Comparison of ENCODE assay signal across 11 mouse cellular contexts in genomic region chr7:135212505-135212904, GRCm38 (mm10). TPM values are rescaled to one million over a fixed set of nuclear protein-coding genes. Genes with fewer than 3 reads are reported as not detected.
DNase-seq lines count a peak whose midpoint lies in the region; ATAC-seq lines count a peak whose summit lies in the region.
"Had no signal": no experiment of that assay in that cellular context is flagged by ENCODE, and none has a peak within 500 bp of the region (broad histone marks: within the 10 kb centered on the region; RNA-seq: fewer than 3 reads in every experiment).

No protein-coding gene starts in this region.

- WGBS in forebrain, embryonic 16.5 days: 63% methylated on average over 2 of the region's 2 CpGs
- 76% methylated on average over 2 of the region's 2 CpGs for WGBS in forebrain, embryonic 14.5 days

- no peak overlapping the region for H3K4me3 ChIP-seq in forebrain, embryonic 16.5 days (replicated peaks; ENCODE audit: low read length)
- no peak overlapping the region for H3K4me3 ChIP-seq in forebrain, embryonic 14.5 days (ENCODE audit: low read depth, low read length)
- H3K4me3 ChIP-seq: embryonic facial prominence, embryonic 13.5 days had no signal

- no peak overlapping the region for H3K4me2 ChIP-seq in forebrain, embryonic 16.5 days (ENCODE audit: low read length)
- no peak overlapping the region for H3K4me2 ChIP-seq in forebrain, embryonic 14.5 days (ENCODE audit: low read length)
- H3K4me2 ChIP-seq: embryonic facial prominence, embryonic 13.5 days had no signal

- H3K9me3 ChIP-seq in forebrain, embryonic 16.5 days (ENCODE audit: control insufficient read depth, low read length): no peaks in the 10 kb centered on the region
- no peaks in the 10 kb centered on the region for H3K9me3 ChIP-seq in forebrain, embryonic 14.5 days (replicated peaks; ENCODE audit: control insufficient read depth, low read length)
- H3K9me3 ChIP-seq: embryonic facial prominence, embryonic 13.5 days had no signal

- no peak overlapping the region for H3K27ac ChIP-seq in forebrain, embryonic 16.5 days (ENCODE audit: low read length)
- no peak overlapping the region for H3K27ac ChIP-seq in forebrain, embryonic 14.5 days (ENCODE audit: low read depth, low read length)
- H3K27ac ChIP-seq: embryonic facial prominence, embryonic 13.5 days had no signal

- H3K4me1 ChIP-seq in forebrain, embryonic 16.5 days (replicated peaks; ENCODE audit: control insufficient read depth, insufficient read depth, low read length): no peaks in the 10 kb centered on the region
- no peaks in the 10 kb centered on the region for H3K4me1 ChIP-seq in forebrain, embryonic 14.5 days (ENCODE audit: control insufficient read depth, insufficient read depth, low read length)
- H3K4me1 ChIP-seq: embryonic facial prominence, embryonic 13.5 days had no signal

- no peaks in the 10 kb centered on the region for H3K36me3 ChIP-seq in forebrain, embryonic 16.5 days (ENCODE audit: control insufficient read depth, insufficient read depth)
- no peaks in the 10 kb centered on the region for H3K36me3 ChIP-seq in forebrain, embryonic 14.5 days (ENCODE audit: control insufficient read depth, insufficient read depth, low read length)
- H3K36me3 ChIP-seq: embryonic facial prominence, embryonic 13.5 days had no signal

- peak; percentile 80 for DNase-seq in adrenal gland, postnatal 10 days
- peak; percentile 36 for DNase-seq in gastrocnemius, postnatal 25 days
- DNase-seq in kidney, adult 9 months: peak; percentile 65
- peak; percentile 14 for DNase-seq in ovary, postnatal 14 days (ENCODE audit: low spot score)
- no peak for DNase-seq in left cerebral cortex, adult 18-20 months (ENCODE audit: low spot score in 2 of 2)
- DNase-seq in forebrain, embryonic 14.5 days (ENCODE audit: low spot score): no peak

- ATAC-seq in forebrain, embryonic 16.5 days: no peak
- no peak for ATAC-seq in forebrain, embryonic 14.5 days
- ATAC-seq: midbrain, embryonic 16.5 days had no signal

- H3K9ac ChIP-seq in forebrain, embryonic 16.5 days (replicated peaks; ENCODE audit: low read depth, low read length): no peak overlapping the region
- H3K9ac ChIP-seq in forebrain, embryonic 14.5 days (ENCODE audit: low read length): no peak overlapping the region
- H3K9ac ChIP-seq: embryonic facial prominence, embryonic 13.5 days had no signal

- H3K27me3 ChIP-seq in forebrain, embryonic 16.5 days (replicated peaks; ENCODE audit: control insufficient read depth, insufficient read depth, low read length): no peaks in the 10 kb centered on the region
- H3K27me3 ChIP-seq in forebrain, embryonic 14.5 days (replicated peaks; ENCODE audit: control insufficient read depth, insufficient read depth, low read length): no peaks in the 10 kb centered on the region
- H3K27me3 ChIP-seq: embryonic facial prominence, embryonic 13.5 days had no signal

RNA-seq across cellular contexts. Expression of gene Nps, which starts 46.0 kb away (rescaled TPM):
- not detected for total RNA-seq in adrenal gland, postnatal 10 days (2021)
- not detected for total RNA-seq in gastrocnemius, postnatal 25 days (2021)
- not detected for total RNA-seq in left cerebral cortex, adult 18-20 months (2021)
- polyA plus RNA-seq in forebrain, embryonic 16.5 days (2015; fragmentation: Nextera tagmentation; extraction: Ambion mirVana): 0.43 TPM in 1 of 2 replicates, not detected in the other
- polyA plus RNA-seq in forebrain, embryonic 14.5 days (2014; fragmentation: Nextera tagmentation; extraction: Ambion mirVana): not detected in 2 replicates
- total RNA-seq: left cerebral cortex, adult 8-10 months had no signal
- polyA plus RNA-seq: stomach, embryonic 14.5 days had no signal

Comparison
In these comparisons a context has a peak if more than half of its experiments do, and no peak if none do; other contexts are left out.
1. DNase-seq: peak in adrenal gland, postnatal 10 days (single experiment), gastrocnemius, postnatal 25 days (single experiment), kidney, adult 9 months (single experiment) and ovary, postnatal 14 days (single experiment); none in left cerebral cortex, adult 18-20 months (0 of 2) and forebrain, embryonic 14.5 days (single experiment).